Mouse (Mus musculus) intestine, embryonic 14.5 days (tissue): ENCODE measurements around the gene Pip4k2c. TPM values are rescaled to one million over a fixed set of nuclear protein-coding genes. Genes with fewer than 3 reads are reported as not detected.

Source experiments
- ATAC-seq: fragments of 200-750 bp; cut with Nextera tagmentation; replicated peaks from 2 replicates; pipeline ENCODE4 v1.8.0; 2017; ENCODE audit warnings: low read depth, moderate number of reproducible peaks, moderate TSS enrichment, moderate library complexity; ENCODE audit not compliant: low FRiP score, low TSS enrichment
- DNase-seq: peaks from one replicate; pipeline ENCODE4 v3.0.0-alpha.2; 2018; ENCODE audit warnings: low spot score
- H3K27ac ChIP-seq: fragments of 300-500 bp; sonication (generic); 2 replicates; pipeline ENCODE4 v1.5.1; 2014; ENCODE audit warnings: low read depth, mild to moderate bottlenecking, control low read depth
- H3K27me3 ChIP-seq: fragments of 300-500 bp; sonication (generic); replicated peaks from 2 replicates; pipeline ENCODE4 v1.6.1; 2014; ENCODE audit warnings: low read length, control low read depth; ENCODE audit not compliant: control insufficient read depth, insufficient read depth
- H3K36me3 ChIP-seq: fragments of 300-500 bp; sonication (generic); 2 replicates; pipeline ENCODE4 v1.6.1; 2014; ENCODE audit warnings: low read length, control low read depth; ENCODE audit not compliant: control insufficient read depth, insufficient read depth
- H3K4me1 ChIP-seq: fragments of 300-500 bp; sonication (generic); replicated peaks from 2 replicates; pipeline ENCODE4 v1.6.1; 2014; ENCODE audit warnings: low read length, control low read depth, mixed read lengths; ENCODE audit not compliant: control insufficient read depth, insufficient read depth
- H3K4me2 ChIP-seq: fragments of 300-500 bp; sonication (generic); 2 replicates; pipeline ENCODE4 v1.6.1; 2014; ENCODE audit warnings: low read length
- H3K4me3 ChIP-seq: fragments of 300-500 bp; sonication (generic); 2 replicates; pipeline ENCODE4 v1.5.1; 2014; ENCODE audit warnings: low read depth, low read length, control low read depth, mixed read lengths
- H3K9ac ChIP-seq: fragments of 300-500 bp; sonication (generic); 2 replicates; pipeline ENCODE4 v1.6.1; 2014; ENCODE audit warnings: mild to moderate bottlenecking, low read length
- H3K9me3 ChIP-seq: fragments of 300-500 bp; sonication (generic); 2 replicates; pipeline ENCODE4 v1.6.1; 2016; ENCODE audit warnings: low read length, control low read depth; ENCODE audit not compliant: control insufficient read depth
- WGBS: fragments of 180-500 bp; shearing (Covaris S2); extraction: QIAGEN DNeasy Blood & Tissue Kit; methylation state at CpG from one replicate; pipeline ENCODE4 v1.1.7; 2014; 5-methylcytosine and 5-hydroxymethylcytosine counted together
- polyA plus RNA-seq: library from polyadenylated mRNA; unstranded; fragments of >200 nt; fragmentation: Nextera tagmentation; extraction: Ambion mirVana; gene quantifications from 2 replicates; pipeline ENCODE4 v1.2.1, GENCODE M21; 2014

Gene Pip4k2c
- polyA plus RNA-seq, 1 experiment from 2014 or later, result 25.9 TPM

DNA sequence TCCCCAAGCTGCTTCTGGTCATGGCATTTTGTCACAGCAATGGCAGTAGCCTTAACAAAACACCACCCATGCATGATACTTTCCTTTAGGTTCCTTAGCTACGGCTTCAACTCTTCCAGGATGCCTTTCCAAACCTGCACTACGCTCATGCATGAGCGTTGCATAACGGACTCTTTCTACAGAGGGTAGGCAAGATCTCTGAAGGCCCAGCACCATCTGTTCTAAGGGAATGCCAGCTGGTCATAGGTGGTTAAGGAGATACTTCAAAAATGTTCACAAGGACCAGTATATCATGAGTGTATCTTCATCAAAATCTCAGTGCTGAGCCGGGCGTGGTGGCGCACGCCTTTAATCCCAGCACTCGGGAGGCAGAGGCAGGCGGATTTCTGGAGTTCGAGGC lies 5.1 kb upstream of the Pip4k2c start:
- Histone ChIP-seq H3K9me3 (no peaks in the 10 kb centered on the region), H3K27ac (no peak overlapping the region), H3K4me3 (no peak overlapping the region), H3K4me1 (no peaks in the 10 kb centered on the region), H3K27me3 (no peaks in the 10 kb centered on the region), H3K9ac (no peak overlapping the region), H3K4me2 (no peak overlapping the region), H3K36me3 (no peaks in the 10 kb centered on the region)
- WGBS, result 93% methylated on average over 11 of the region's 11 CpGs
- no peak for ATAC-seq
- DNase-seq, result no peak

DNA sequence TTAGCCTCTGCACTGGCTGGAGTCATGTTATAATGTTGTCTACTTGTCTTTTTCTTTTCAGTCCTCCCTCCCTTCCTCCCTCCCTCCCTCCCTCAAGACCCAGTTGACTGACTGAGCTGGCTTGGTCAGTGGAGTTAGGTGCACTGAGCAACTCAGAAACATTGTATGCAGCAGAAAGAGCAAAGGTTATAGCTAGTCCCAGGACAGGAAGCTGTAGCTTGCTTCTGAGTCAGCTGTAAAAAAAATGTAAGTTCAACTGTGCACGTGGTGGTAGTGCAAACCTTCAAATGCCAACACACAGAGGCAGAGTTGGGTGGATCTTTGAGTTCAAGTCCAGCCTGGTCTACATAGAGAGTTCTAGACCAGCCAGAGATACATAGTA lies 3.0 kb upstream of the Pip4k2c start:
- Histone ChIP-seq H3K36me3 (no peaks in the 10 kb centered on the region), H3K27ac (no peak overlapping the region), H3K9ac (no peak overlapping the region), H3K27me3 (no peaks in the 10 kb centered on the region), H3K4me2 (no peak overlapping the region), H3K9me3 (no peaks in the 10 kb centered on the region), H3K4me3 (no peak overlapping the region), H3K4me1 (peaks cover 6% of the 10 kb centered on the region; the same call in 1 of the 2 replicates)
- no peak for DNase-seq
- ATAC-seq, result no peak
- 31% methylated on average over 1 of the region's 1 CpGs for WGBS

DNA sequence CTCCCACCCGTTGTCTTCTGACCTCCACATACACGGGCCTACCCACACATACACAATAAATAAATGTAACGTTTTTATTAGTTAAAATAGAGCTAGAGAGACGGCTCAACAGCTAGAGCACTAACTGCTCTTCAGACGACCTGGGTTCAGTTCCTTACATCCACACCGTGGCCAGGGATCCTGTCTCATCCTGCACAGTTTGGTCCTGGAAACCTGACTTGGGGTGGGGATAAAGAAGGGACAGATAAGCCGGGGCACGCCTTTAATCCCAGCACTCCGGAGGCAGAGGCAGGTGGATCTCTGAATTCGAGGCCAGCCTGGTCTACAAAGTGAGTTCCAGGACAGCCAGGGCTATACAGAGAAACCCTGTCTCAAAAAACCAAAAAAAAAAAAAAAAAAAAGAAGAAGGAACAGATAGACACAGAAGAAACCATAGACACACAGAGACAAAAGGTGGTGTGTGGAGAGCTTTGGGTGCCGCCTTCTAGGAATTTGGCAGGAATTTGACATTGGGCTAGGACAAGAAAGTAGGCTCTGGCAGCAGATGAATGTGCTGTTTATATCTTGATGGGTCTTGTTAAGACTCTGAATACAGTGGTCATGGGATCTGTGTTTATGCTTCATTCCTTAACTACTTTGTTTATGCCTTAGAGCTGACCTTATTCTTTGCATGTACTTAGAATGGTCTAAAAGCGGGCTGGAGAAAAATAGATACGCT lies 2.5 kb upstream of the Pip4k2c start:
- ATAC-seq (no peak), DNase-seq (no peak)
- WGBS, result 79% methylated on average over 13 of the region's 13 CpGs
- Histone ChIP-seq H3K36me3 (no peaks in the 10 kb centered on the region), H3K9ac (no peak overlapping the region), H3K4me2 (no peak overlapping the region), H3K27me3 (no peaks in the 10 kb centered on the region), H3K4me1 (peaks cover 6% of the 10 kb centered on the region; the same call in 1 of the 2 replicates), H3K9me3 (no peaks in the 10 kb centered on the region), H3K27ac (no peak overlapping the region), H3K4me3 (no peak overlapping the region)

DNA sequence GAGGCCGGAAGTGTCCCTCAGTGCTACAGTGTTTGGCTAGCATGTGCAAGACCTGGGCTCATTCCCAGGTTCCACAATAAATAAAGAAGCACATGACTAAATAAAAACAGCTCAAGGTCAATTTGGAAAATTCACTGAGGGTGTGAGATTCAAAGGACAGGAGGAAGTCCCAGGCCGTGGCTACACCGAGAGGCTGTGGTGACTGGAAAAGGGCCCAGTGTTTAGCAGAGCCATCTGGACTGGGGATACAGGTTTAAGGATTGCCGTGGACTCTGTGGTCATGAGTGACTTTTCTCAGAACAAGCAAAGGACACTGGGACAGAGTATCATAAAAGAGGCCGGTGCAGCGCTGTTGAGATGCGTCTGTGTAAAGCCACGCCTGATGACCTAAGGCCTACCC lies 1.9 kb upstream of the Pip4k2c start:
- 92% methylated on average over 8 of the region's 8 CpGs for WGBS

DNA sequence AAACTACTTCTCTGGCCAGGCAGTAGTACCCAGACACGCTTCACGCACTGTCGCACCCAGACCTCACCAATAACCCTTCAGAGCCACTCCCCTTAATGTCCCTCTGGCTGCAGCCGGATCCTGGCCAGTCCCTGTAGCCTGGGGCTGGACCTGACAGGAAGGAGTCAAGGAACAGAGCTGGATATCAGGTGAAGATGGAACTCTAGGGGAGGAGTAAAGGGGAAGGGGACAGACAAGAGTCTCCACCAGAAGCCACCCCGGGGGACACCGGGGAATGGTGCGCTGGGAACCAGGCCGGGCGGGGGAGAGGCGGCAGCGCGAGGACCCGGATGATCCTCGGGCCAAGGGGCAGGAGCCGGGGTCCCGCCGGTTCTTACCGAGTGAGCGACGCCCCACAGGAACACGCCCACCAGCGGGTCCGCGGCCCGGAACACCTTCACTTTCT lies 402 bp downstream of the Pip4k2c start:
- Histone ChIP-seq H3K4me2 (peak overlapping the region; percentile 82), H3K9me3 (no peaks in the 10 kb centered on the region), H3K27ac (peak overlapping the region; percentile 43; the same call in 1 of the 2 replicates), H3K9ac (peak overlapping the region; percentile 71), H3K27me3 (no peaks in the 10 kb centered on the region), H3K36me3 (peaks cover 24% of the 10 kb centered on the region), H3K4me3 (peak overlapping the region; percentile 87), H3K4me1 (peaks cover 6% of the 10 kb centered on the region; the same call in 1 of the 2 replicates)
- under 1% methylated on average over 25 of the region's 25 CpGs for WGBS
- DNase-seq (no peak), ATAC-seq (peak; percentile 59)

More for the DNA sequence above, 1.9 kb upstream of the Pip4k2c start:
- no peaks in the 10 kb centered on the region for H3K27me3 ChIP-seq
- no peaks in the 10 kb centered on the region for H3K9me3 ChIP-seq
- no peak overlapping the region for H3K9ac ChIP-seq
- DNase-seq, result no peak
- no peak overlapping the region for H3K27ac ChIP-seq
- no peak overlapping the region for H3K4me2 ChIP-seq
- ATAC-seq, result no peak
- H3K4me1 ChIP-seq, result peaks cover 6% of the 10 kb centered on the region; the same call in 1 of the 2 replicates
- peaks cover 5% of the 10 kb centered on the region; the same call in 1 of the 2 replicates for H3K36me3 ChIP-seq
- H3K4me3 ChIP-seq, result no peak overlapping the region

DNA sequence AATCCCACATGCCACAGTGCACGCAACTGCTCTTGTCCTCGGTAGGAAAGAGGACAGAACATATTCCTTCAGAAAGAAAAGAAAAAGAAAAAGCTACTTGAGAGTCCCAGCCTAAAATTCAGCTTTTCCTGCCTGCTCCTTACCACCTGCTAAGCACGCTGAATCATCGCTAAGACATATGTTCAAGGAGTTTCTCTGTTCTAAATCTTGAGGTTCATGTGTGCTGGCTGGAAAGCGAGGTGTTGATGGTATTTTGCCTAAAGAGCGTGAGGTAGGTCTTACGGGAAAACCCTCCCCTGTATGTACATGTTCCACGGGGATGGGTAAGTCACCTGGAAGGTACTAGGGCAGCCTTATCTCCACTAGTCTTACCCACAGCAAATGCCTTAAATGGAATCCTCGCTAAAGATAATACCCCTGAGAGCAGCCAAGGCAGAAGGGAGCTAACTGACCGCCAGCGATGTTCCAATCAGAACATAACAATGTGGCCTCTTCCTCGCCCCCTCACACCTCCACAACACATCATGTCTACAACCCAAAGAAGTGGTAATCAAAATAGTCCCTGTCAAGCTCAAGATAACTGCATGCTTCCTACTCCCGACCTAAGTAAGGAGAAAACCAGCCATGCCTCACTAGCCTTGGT lies 1.3 kb downstream of the Pip4k2c start:
- Histone ChIP-seq H3K4me3 (peak overlapping the region; percentile 87), H3K36me3 (peaks cover 34% of the 10 kb centered on the region), H3K9ac (no peak overlapping the region), H3K27ac (no peak overlapping the region), H3K4me1 (peaks cover 6% of the 10 kb centered on the region; the same call in 1 of the 2 replicates), H3K9me3 (no peaks in the 10 kb centered on the region), H3K4me2 (peak overlapping the region; percentile 82), H3K27me3 (no peaks in the 10 kb centered on the region)
- ATAC-seq (no peak), DNase-seq (no peak)
- 80% methylated on average over 13 of the region's 13 CpGs for WGBS

DNA sequence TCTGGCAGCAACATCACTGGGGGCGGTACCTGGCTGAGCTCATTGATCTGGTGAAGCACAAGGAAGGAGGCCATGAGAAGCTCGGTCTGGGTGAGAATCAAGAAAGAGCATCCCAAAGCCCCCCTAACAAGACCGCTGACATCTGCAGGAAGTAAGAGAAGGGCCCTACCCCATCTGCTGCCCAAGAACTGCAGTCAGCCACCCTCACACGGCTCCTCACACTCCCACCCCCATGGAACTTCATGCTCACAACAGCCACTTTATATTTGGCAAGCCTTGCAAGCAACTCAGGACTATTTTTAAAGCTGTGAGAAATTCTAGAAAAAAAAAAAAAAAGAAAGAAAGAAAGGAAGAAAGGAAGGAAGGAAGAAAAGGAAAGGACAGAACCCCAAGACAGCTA lies 2.5 kb downstream of the Pip4k2c start:
- 85% methylated on average over 4 of the region's 4 CpGs for WGBS
- no peak for ATAC-seq

DNA sequence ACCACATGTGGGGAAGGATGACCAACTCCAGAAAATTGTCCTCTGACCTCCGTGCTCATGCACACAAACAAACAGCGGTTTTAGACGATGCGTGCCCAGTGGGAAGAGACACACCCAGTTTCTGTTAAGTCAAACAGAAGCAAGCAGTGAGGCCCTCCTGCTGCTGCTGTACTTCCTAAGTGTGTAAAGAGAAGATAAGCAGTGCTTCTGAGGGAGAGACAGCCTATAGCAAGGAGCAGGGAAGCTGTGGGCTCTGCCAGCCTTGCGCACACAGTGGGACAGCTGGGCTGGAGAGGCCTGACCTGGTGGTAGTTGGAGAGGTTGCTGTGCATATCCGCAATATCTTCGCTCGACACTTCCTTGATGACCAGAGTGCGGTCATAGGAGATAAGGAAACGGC lies 6.0 kb downstream of the Pip4k2c start:
- Histone ChIP-seq H3K4me3 (no peak overlapping the region), H3K4me1 (peaks cover 1% of the 10 kb centered on the region; the same call in 1 of the 2 replicates), H3K27me3 (no peaks in the 10 kb centered on the region), H3K4me2 (no peak overlapping the region), H3K9me3 (no peaks in the 10 kb centered on the region), H3K9ac (no peak overlapping the region), H3K36me3 (peaks cover 68% of the 10 kb centered on the region), H3K27ac (no peak overlapping the region)
- WGBS, result 80% methylated on average over 10 of the region's 10 CpGs
- DNase-seq, result no peak
- ATAC-seq, result no peak

More for the DNA sequence above, 2.5 kb downstream of the Pip4k2c start:
- Histone ChIP-seq H3K4me2 (no peak overlapping the region), H3K36me3 (peaks cover 42% of the 10 kb centered on the region), H3K4me3 (no peak overlapping the region), H3K4me1 (peaks cover 6% of the 10 kb centered on the region; the same call in 1 of the 2 replicates), H3K27me3 (no peaks in the 10 kb centered on the region), H3K9ac (no peak overlapping the region), H3K27ac (no peak overlapping the region), H3K9me3 (no peaks in the 10 kb centered on the region)
- no peak for DNase-seq
